Mouse (Mus musculus) layer of hippocampus, adult 11-12 months (tissue): ENCODE data around the gene Ptgr1.

Source experiments
- DNase-seq: peaks from one replicate; pipeline ENCODE4 v3.0.0; 2022; ENCODE audit warnings: low spot score

Ptgr1 gene

GRCm38 (mm10) chr4:58926120-58926519 lies 60.8 kb downstream of the Ptgr1 start:
- no peak for DNase-seq

GRCm38 (mm10) chr4:58925664-58926063 lies 61.3 kb downstream of the Ptgr1 start:
- DNase-seq, result no peak

GRCm38 (mm10) chr4:58923933-58924332 lies 63.0 kb downstream of the Ptgr1 start:
- no peak for DNase-seq
